Mouse (Mus musculus) intestine, postnatal 0 days (tissue): ENCODE data around the gene Itih2. TPM values are rescaled to one million over a fixed set of nuclear protein-coding genes. Genes with fewer than 3 reads are reported as not detected.

Experiments
- ATAC-seq: fragments of 200-750 bp; cut with Nextera tagmentation; 2 replicates; pipeline ENCODE4 v1.8.0; 2017; ENCODE audit warnings: mild to moderate bottlenecking, moderate TSS enrichment, moderate library complexity
- H3K27ac ChIP-seq: fragments of 300-500 bp; sonication (generic); 2 replicates; pipeline ENCODE4 v1.5.1; 2014; ENCODE audit warnings: mild to moderate bottlenecking, low read depth, low read length, moderate library complexity
- H3K27me3 ChIP-seq: fragments of 300-500 bp; sonication (generic); replicated peaks from 2 replicates; pipeline ENCODE4 v1.6.1; 2014; ENCODE audit warnings: low read length, mixed read lengths; ENCODE audit not compliant: control insufficient read depth, insufficient read depth
- H3K36me3 ChIP-seq: fragments of 300-500 bp; sonication (generic); 2 replicates; pipeline ENCODE4 v1.6.1; 2014; ENCODE audit warnings: mild to moderate bottlenecking, moderate library complexity; ENCODE audit not compliant: control insufficient read depth, insufficient read depth
- H3K4me1 ChIP-seq: fragments of 300-500 bp; sonication (generic); replicated peaks from 2 replicates; pipeline ENCODE4 v1.6.1; 2014; ENCODE audit warnings: antibody characterized with exemption, low read length, mixed read lengths; ENCODE audit not compliant: control insufficient read depth, insufficient read depth
- H3K4me2 ChIP-seq: fragments of 300-500 bp; sonication (generic); replicated peaks from 2 replicates; pipeline ENCODE4 v1.6.1; 2014; ENCODE audit warnings: low read depth, mild to moderate bottlenecking, moderate library complexity
- H3K4me3 ChIP-seq: fragments of 300-500 bp; sonication (generic); 2 replicates; pipeline ENCODE4 v1.5.1; 2014; ENCODE audit warnings: low read depth, low read length
- H3K9ac ChIP-seq: fragments of 300-500 bp; sonication (generic); 2 replicates; pipeline ENCODE4 v1.6.1; 2014; ENCODE audit warnings: mild to moderate bottlenecking, low read depth, low read length
- H3K9me3 ChIP-seq: fragments of 300-500 bp; sonication (generic); 2 replicates; pipeline ENCODE4 v1.6.1; 2016; ENCODE audit warnings: mixed run types; ENCODE audit not compliant: control insufficient read depth
- CTCF ChIP-seq: sonication (generic); IDR thresholded peaks from 2 replicates; pipeline ENCODE4 v1.5.1; 2016; ENCODE audit warnings: low read depth, mild to moderate bottlenecking, control low read depth, antibody characterized with exemption, moderate library complexity
- WGBS: fragments of 180-500 bp; shearing (Covaris S2); extraction: QIAGEN DNeasy Blood & Tissue Kit; methylation state at CpG from one replicate; pipeline ENCODE4 v1.1.7; 2014; 5-methylcytosine and 5-hydroxymethylcytosine counted together
- polyA plus RNA-seq: library from polyadenylated mRNA; unstranded; fragments of >200 nt; fragmentation: Nextera tagmentation; extraction: Ambion mirVana; gene quantifications from 2 replicates; pipeline ENCODE4 v1.2.1, GENCODE M21; 2015

Itih2 gene
- polyA plus RNA-seq, 1 experiment from 2014 or later, result 0.10 TPM

GRCm38 (mm10) chr2:10080310-10081010, 50.7 kb downstream of the Itih2 start, which contains the start of the genes Atp5c1 and Kin:
Gene Atp5c1 (minus strand): TSS chr2:10080510.
Gene Kin (plus strand): TSS chr2:10080593.
- peak within 1 kb of the TSS; percentile 75 for H3K4me2 ChIP-seq
- peak within 1 kb of the TSS; percentile 98 for H3K4me3 ChIP-seq
- TF ChIP-seq CTCF, result peak; percentile 60
- WGBS, result under 1% methylated on average over 61 of the region's 61 CpGs
- H3K27ac ChIP-seq, result peak within 1 kb of the TSS; percentile 94
- peak within 1 kb of the TSS; percentile 99 for H3K9ac ChIP-seq
- H3K9me3 ChIP-seq, result no peaks in the 10 kb centered on the region
- H3K4me1 ChIP-seq, result peaks cover 7% of the 10 kb centered on the region; the same call in 1 of the 2 replicates
- peak; percentile 93 for ATAC-seq
- H3K36me3 ChIP-seq, result peaks cover 9% of the 10 kb centered on the region; the same call in 1 of the 2 replicates
- no peaks in the 10 kb centered on the region for H3K27me3 ChIP-seq

GRCm38 (mm10) chr2:10079745-10080309, 51.4 kb downstream of the Itih2 start:
- Histone ChIP-seq H3K36me3 (peaks cover 7% of the 10 kb centered on the region; the same call in 1 of the 2 replicates), H3K4me1 (peaks cover 9% of the 10 kb centered on the region; the same call in 1 of the 2 replicates), H3K9ac (peak overlapping the region; percentile 99), H3K9me3 (no peaks in the 10 kb centered on the region), H3K4me2 (peak overlapping the region; percentile 75), H3K27ac (peak overlapping the region; percentile 94), H3K27me3 (no peaks in the 10 kb centered on the region), H3K4me3 (peak overlapping the region; percentile 98)
- ATAC-seq, result peak; percentile 57
- TF ChIP-seq CTCF, result no peak
- WGBS, result 0% methylated on average over 28 of the region's 28 CpGs

- Histone ChIP-seq H3K27me3 (no peaks in the 10 kb centered on the region), H3K4me1 (peaks cover 12% of the 10 kb centered on the region; the same call in 1 of the 2 replicates), H3K9me3 (no peaks in the 10 kb centered on the region), H3K9ac (no peak overlapping the region), H3K27ac (no peak overlapping the region), H3K36me3 (0 out of 2 replicates have a peak, but pooled peaks cover 5% of the 10 kb centered on the region), H3K4me3 (no peak overlapping the region), H3K4me2 (no peak overlapping the region)
- ATAC-seq, result no peak
- TF ChIP-seq CTCF, result no peak
- 47% methylated on average over 8 of the region's 8 CpGs for WGBS
Observed at GRCm38 (mm10) chr2:10076675-10077074, 54.5 kb downstream of the Itih2 start.

- Histone ChIP-seq H3K9me3 (no peaks in the 10 kb centered on the region), H3K4me2 (peak overlapping the region; percentile 44; the same call in 1 of the 2 replicates)
Observed at GRCm38 (mm10) chr2:10074470-10074869, 56.7 kb downstream of the Itih2 start.

GRCm38 (mm10) chr2:10071751-10072150, 59.4 kb downstream of the Itih2 start:
- 0 out of 2 replicates have a peak, but pooled peaks cover 5% of the 10 kb centered on the region for H3K4me1 ChIP-seq
- no peaks in the 10 kb centered on the region for H3K9me3 ChIP-seq
- TF ChIP-seq CTCF, result no peak
- H3K36me3 ChIP-seq, result peaks cover 24% of the 10 kb centered on the region
- no peak overlapping the region for H3K4me2 ChIP-seq
- ATAC-seq, result no peak
- 79% methylated on average over 7 of the region's 7 CpGs for WGBS
- no peak overlapping the region for H3K4me3 ChIP-seq
- H3K27me3 ChIP-seq, result no peaks in the 10 kb centered on the region
- H3K9ac ChIP-seq, result no peak overlapping the region
- H3K27ac ChIP-seq, result no peak overlapping the region

More at GRCm38 (mm10) chr2:10074470-10074869, 56.7 kb downstream of the Itih2 start:
- H3K4me1 ChIP-seq, result 0 out of 2 replicates have a peak, but pooled peaks cover 8% of the 10 kb centered on the region
- H3K9ac ChIP-seq, result 0 out of 2 replicates have a peak overlapping the region, but pooled peaks have one; percentile 11
- H3K27ac ChIP-seq, result peak overlapping the region; percentile 50
- no peaks in the 10 kb centered on the region for H3K27me3 ChIP-seq
- 0 out of 2 replicates have a peak, but pooled peaks cover 7% of the 10 kb centered on the region for H3K36me3 ChIP-seq
- 43% methylated on average over 7 of the region's 7 CpGs for WGBS
- ATAC-seq, result peak; percentile 36
- H3K4me3 ChIP-seq, result no peak overlapping the region
- TF ChIP-seq CTCF, result no peak

GRCm38 (mm10) chr2:10058836-10059235, 72.4 kb downstream of the Itih2 start:
- Histone ChIP-seq H3K9ac (no peak overlapping the region), H3K9me3 (no peaks in the 10 kb centered on the region), H3K36me3 (peaks cover 88% of the 10 kb centered on the region), H3K27ac (no peak overlapping the region), H3K4me2 (no peak overlapping the region), H3K27me3 (no peaks in the 10 kb centered on the region), H3K4me3 (no peak overlapping the region), H3K4me1 (no peaks in the 10 kb centered on the region)
- WGBS, result 68% methylated on average over 5 of the region's 5 CpGs
- TF ChIP-seq CTCF, result no peak
- ATAC-seq, result no peak
